In the genomic region with DNA sequence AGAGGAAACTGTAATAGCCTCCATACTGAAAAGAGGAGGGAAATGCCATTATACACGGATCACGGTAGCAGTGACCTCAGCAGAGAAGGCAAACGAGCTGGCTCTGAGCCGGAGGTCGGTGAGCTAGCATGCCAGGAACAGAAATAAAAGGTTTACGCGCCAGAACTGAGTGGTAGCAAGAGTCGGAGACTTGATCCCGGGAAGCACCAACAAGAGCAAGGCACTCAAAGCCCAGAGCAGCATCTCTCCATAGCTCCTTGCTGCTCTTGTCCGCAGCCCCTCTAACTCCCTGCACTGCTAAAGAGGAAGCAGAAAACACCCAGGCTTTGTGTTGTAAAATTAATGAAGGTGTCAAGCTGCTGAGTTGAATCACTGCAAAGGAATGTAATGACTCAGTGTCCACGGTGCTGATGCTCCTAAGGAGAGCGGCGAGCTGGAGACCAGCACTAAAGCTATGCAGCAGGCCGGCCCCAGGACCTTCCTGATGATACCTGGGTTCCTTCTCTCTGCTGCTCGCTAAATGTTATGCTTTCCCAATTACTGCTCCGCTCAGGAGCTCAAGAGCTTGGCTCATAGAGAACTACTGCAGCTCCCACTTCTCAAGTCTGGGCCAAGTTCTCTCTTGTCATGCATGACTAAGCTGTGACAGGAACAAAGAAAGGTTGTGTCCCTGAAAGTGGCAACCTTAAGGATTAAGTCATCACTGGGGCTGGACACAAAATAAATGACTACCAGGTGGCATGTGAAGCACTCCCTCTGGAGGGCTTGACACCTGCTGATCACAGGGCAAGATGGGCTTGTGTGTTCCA, we compare ENCODE assay signal across 8 mouse cellular contexts. TPM values are rescaled to one million over a fixed set of nuclear protein-coding genes. Genes with fewer than 3 reads are reported as not detected.
DNase-seq lines count a peak whose midpoint lies in the region; ATAC-seq and TF ChIP-seq lines count a peak whose summit lies in the region.

No protein-coding gene starts in this region.

- peak overlapping the region; percentile 31 for H3K4me2 ChIP-seq in intestine, embryonic 14.5 days (ENCODE audit: low read length)

- peak overlapping the region; percentile 14; the same call in 1 of the 2 replicates for H3K27ac ChIP-seq in embryonic fibroblast, embryonic 13.5 days (ENCODE audit: insufficient read depth, low read length)
- H3K27ac ChIP-seq in intestine, embryonic 14.5 days (ENCODE audit: low read depth), result peak overlapping the region; percentile 55

- H3K9me3 ChIP-seq in intestine, embryonic 14.5 days (ENCODE audit: control insufficient read depth, low read length), result no peaks in the 10 kb centered on the region

- H3K4me3 ChIP-seq in embryonic fibroblast, embryonic 13.5 days (ENCODE audit: insufficient read depth, low read length), result no peak overlapping the region
- no peak overlapping the region for H3K4me3 ChIP-seq in intestine, embryonic 14.5 days (ENCODE audit: low read depth, low read length)
- peak overlapping the region; percentile 25 for H3K4me3 ChIP-seq in lung, adult 2 months (replicated peaks; ENCODE audit: extremely low read depth, low read depth, low read length)

- ATAC-seq in intestine, embryonic 14.5 days (replicated peaks; ENCODE audit: low FRiP score, low TSS enrichment, low read depth), result peak; percentile 72
- ATAC-seq in neutrophil, adult 5-6 weeks (ENCODE audit: extremely low read depth, insufficient number of reproducible peaks, low FRiP score, poor library complexity, severe bottlenecking), result 0 out of 2 replicates have a peak, but pooled peaks have one; percentile 6

- peaks cover 19% of the 10 kb centered on the region for H3K4me1 ChIP-seq in embryonic fibroblast, embryonic 13.5 days (ENCODE audit: control insufficient read depth, insufficient read depth, low read length)
- H3K4me1 ChIP-seq in intestine, embryonic 14.5 days (replicated peaks; ENCODE audit: control insufficient read depth, insufficient read depth, low read length), result peaks cover 36% of the 10 kb centered on the region
- H3K4me1 ChIP-seq in lung, adult 2 months (ENCODE audit: control insufficient read depth, insufficient read depth, low read length), result peaks cover 21% of the 10 kb centered on the region

- no peak for TF ChIP-seq POLR2A in embryonic fibroblast, embryonic 13.5 days (IDR thresholded peaks at IDR 0.05; ENCODE audit: low read depth, low read length)
- TF ChIP-seq POLR2A in lung, adult 2 months (IDR thresholded peaks at IDR 0.05; ENCODE audit: borderline replicate concordance, extremely low read depth, low read depth, low read length), result no peak

- TF ChIP-seq CTCF in embryonic fibroblast, embryonic 13.5 days (IDR thresholded peaks at IDR 0.05; ENCODE audit: borderline replicate concordance, insufficient read depth, low read length), result no peak
- TF ChIP-seq CTCF in lung, adult 2 months (IDR thresholded peaks at IDR 0.05; ENCODE audit: insufficient read depth, low read length), result no peak

- DNase-seq in heart, adult 18-20 months, result peak; percentile 42 to 55
- DNase-seq in heart, adult 11 months, result no peak
- DNase-seq in intestine, embryonic 14.5 days (ENCODE audit: low spot score), result peak; percentile 79
- DNase-seq in lung, adult 2 months, result no peak
- DNase-seq in spleen, postnatal 10 days (ENCODE audit: low spot score in 2 of 2), result no peak
- DNase-seq in thymus, postnatal 4 days, result no peak

- H3K9ac ChIP-seq in intestine, embryonic 14.5 days (ENCODE audit: low read length), result 0 out of 2 replicates have a peak overlapping the region, but pooled peaks have one; percentile 12

- H3K36me3 ChIP-seq in intestine, embryonic 14.5 days (ENCODE audit: control insufficient read depth, insufficient read depth, low read length), result no peaks in the 10 kb centered on the region

- WGBS in intestine, embryonic 14.5 days, result 7% methylated on average over 16 of the region's 16 CpGs
- WGBS in lung, adult 2 months, result 11% methylated on average over 16 of the region's 16 CpGs

- H3K27me3 ChIP-seq in intestine, embryonic 14.5 days (replicated peaks; ENCODE audit: control insufficient read depth, insufficient read depth, low read length), result no peaks in the 10 kb centered on the region

RNA-seq across cellular contexts. Expression of gene Pex14, which starts 50.1 kb away (rescaled TPM):
- 10 to 100 TPM; 21.2 to 22.6 TPM for total RNA-seq in heart, adult 18-20 months (2021)
- 28.9 and 34.6 TPM in 2 replicates for polyA plus RNA-seq in embryonic fibroblast, embryonic 13.5 days (2011; ENCODE audit: insufficient read length, low read depth, missing spikeins)
- polyA plus RNA-seq in intestine, embryonic 14.5 days (2014; fragmentation: Nextera tagmentation; extraction: Ambion mirVana), result 43.9 and 46.0 TPM in 2 replicates
- polyA plus RNA-seq in lung, adult 2 months (2012; rRNA removed), result 36.3 and 39.2 TPM in 2 replicates
- 17.6 and 24.8 TPM in 2 replicates for total RNA-seq in neutrophil, adult 5-6 weeks (2017)

RNA-seq across cellular contexts. Expression of gene Dffa, which starts 54.4 kb away (rescaled TPM):
- 10 to 100 TPM; 37.8 to 45.1 TPM for total RNA-seq in heart, adult 18-20 months (2021)
- 12.7 and 14.7 TPM in 2 replicates for polyA plus RNA-seq in embryonic fibroblast, embryonic 13.5 days (2011; ENCODE audit: insufficient read length, low read depth, missing spikeins)
- polyA plus RNA-seq in intestine, embryonic 14.5 days (2014; fragmentation: Nextera tagmentation; extraction: Ambion mirVana), result 37.4 and 39.8 TPM in 2 replicates
- polyA plus RNA-seq in lung, adult 2 months (2012; rRNA removed), result 15.2 and 19.4 TPM in 2 replicates
- 19.2 and 24.7 TPM in 2 replicates for total RNA-seq in neutrophil, adult 5-6 weeks (2017)

Comparison
In these comparisons a context has a peak if more than half of its experiments do, and no peak if none do; other contexts are left out.
1. DNase-seq: peak in heart, adult 18-20 months (2 of 2) and intestine, embryonic 14.5 days (single experiment); none in heart, adult 11 months (single experiment), lung, adult 2 months (single experiment), spleen, postnatal 10 days (0 of 2) and thymus, postnatal 4 days (single experiment).